12 mouse cellular contexts compared by ENCODE assay signal in the genomic region with DNA sequence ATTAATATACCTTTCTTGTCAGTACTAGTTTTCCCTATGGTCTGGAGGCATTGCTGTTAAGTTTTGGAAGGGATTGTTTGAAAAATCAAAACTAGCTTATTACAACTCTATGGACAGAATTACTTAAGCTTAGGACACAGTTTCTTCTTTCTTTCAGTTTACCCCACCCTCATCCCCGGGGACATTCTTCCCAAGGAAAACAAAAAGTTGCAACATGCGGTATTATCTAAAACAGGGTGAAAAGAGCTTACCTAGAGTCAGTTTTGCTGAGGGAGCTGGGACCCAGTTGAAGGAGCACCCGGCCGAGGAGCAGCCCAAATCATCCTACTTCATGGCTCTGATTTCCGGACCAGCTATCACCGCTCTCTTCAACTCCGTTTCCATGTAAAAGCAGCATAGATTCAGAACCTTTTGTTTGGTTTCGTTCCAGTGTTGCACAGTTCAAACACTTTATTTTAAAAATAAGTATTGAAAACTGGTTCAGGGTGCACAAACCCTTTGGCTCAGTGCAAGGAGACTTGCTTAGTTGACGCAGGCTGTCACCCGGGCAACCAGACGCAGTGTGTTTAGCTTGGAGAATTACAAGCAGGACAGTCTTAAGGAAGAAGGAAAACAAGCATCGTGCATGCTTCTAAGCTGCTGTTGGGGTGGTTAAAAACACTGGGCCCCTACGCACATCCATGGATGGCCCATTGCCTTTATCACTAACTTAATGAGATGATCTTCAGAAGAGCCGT. TPM values are rescaled to one million over a fixed set of nuclear protein-coding genes. Genes with fewer than 3 reads are reported as not detected.
DNase-seq lines count a peak whose midpoint lies in the region; ATAC-seq and TF ChIP-seq lines count a peak whose summit lies in the region.
"Had no signal": no experiment of that assay in that cellular context is flagged by ENCODE, and none has a peak within 500 bp of the region (broad histone marks: within the 10 kb centered on the region; RNA-seq: fewer than 3 reads in every experiment).

Map3k19 (minus strand) TSS at position 546 of the 737 bp plus-strand sequence.

- TF ChIP-seq POLR2A in olfactory bulb, adult 2 months (IDR thresholded peaks at IDR 0.05; ENCODE audit: insufficient read depth, low read depth, low read length), result no peak

- 64% methylated on average over 14 of the region's 14 CpGs for WGBS in lung, postnatal 0 days
- 29% methylated on average over 14 of the region's 14 CpGs for WGBS in olfactory bulb, adult 2 months

- no peak within 1 kb of the TSS for H3K9ac ChIP-seq in lung, postnatal 0 days (replicated peaks; ENCODE audit: low read depth)
- H3K9ac ChIP-seq: limb, embryonic 12.5 days had no signal

- H3K36me3 ChIP-seq in lung, postnatal 0 days (ENCODE audit: insufficient read depth, low read length), result no peaks in the 10 kb centered on the region
- H3K36me3 ChIP-seq: limb, embryonic 12.5 days had no signal

- no peak within 1 kb of the TSS for H3K4me3 ChIP-seq in lung, postnatal 0 days (ENCODE audit: low read depth, low read length)
- peak within 1 kb of the TSS; percentile 22; the same call in 1 of the 2 replicates for H3K4me3 ChIP-seq in olfactory bulb, adult 2 months (ENCODE audit: insufficient read depth, low read depth, low read length)
- H3K4me3 ChIP-seq: limb, embryonic 12.5 days had no signal

- no peak within 1 kb of the TSS for H3K27ac ChIP-seq in lung, postnatal 0 days (ENCODE audit: low read length)
- H3K27ac ChIP-seq in olfactory bulb, adult 2 months (ENCODE audit: insufficient read depth, low read depth, low read length), result peak within 1 kb of the TSS; percentile 62; the same call in 1 of the 2 replicates
- H3K27ac ChIP-seq: limb, embryonic 12.5 days had no signal

- no peaks in the 10 kb centered on the region for H3K4me1 ChIP-seq in lung, postnatal 0 days (ENCODE audit: insufficient read depth, low read depth, low read length)
- peaks cover 2% of the 10 kb centered on the region; the same call in 1 of the 2 replicates for H3K4me1 ChIP-seq in olfactory bulb, adult 2 months (ENCODE audit: control insufficient read depth, insufficient read depth, low read length)
- H3K4me1 ChIP-seq: limb, embryonic 12.5 days had no signal

- TF ChIP-seq CTCF in lung, postnatal 0 days (IDR thresholded peaks at IDR 0.05), result no peak
- no peak for TF ChIP-seq CTCF in olfactory bulb, adult 2 months (IDR thresholded peaks at IDR 0.05; ENCODE audit: insufficient read depth, low read depth, low read length)

- TF ChIP-seq EP300 in lung, postnatal 0 days (IDR thresholded peaks at IDR 0.05), result no peak

- peak; percentile 6 for DNase-seq in embryo, embryonic 10.5 days (ENCODE audit: low spot score)
- DNase-seq in embryo, embryonic 10 days (ENCODE audit: low spot score), result no peak
- peak; percentile 12 for DNase-seq in lung, postnatal 0 days (ENCODE audit: low spot score)
- no peak for DNase-seq in lung, postnatal 4 days
- DNase-seq in layer of hippocampus, adult 8-10 months (ENCODE audit: low spot score in 2 of 2), result peak; percentile 47 to 50
- no peak for DNase-seq in testis, postnatal 14 days (ENCODE audit: low spot score)
- DNase-seq: thymus, adult 18-20 months had no signal

- H3K4me2 ChIP-seq in lung, postnatal 0 days (replicated peaks; ENCODE audit: low read depth, low read length), result no peak within 1 kb of the TSS
- H3K4me2 ChIP-seq: limb, embryonic 12.5 days had no signal

- no peaks in the 10 kb centered on the region for H3K27me3 ChIP-seq in lung, postnatal 0 days (replicated peaks; ENCODE audit: insufficient read depth, low read length)
- H3K27me3 ChIP-seq: limb, embryonic 12.5 days had no signal

- H3K9me3 ChIP-seq in lung, postnatal 0 days (ENCODE audit: low read length), result peaks cover 4% of the 10 kb centered on the region; the same call in 1 of the 2 replicates

- no peak; the same call in 1 of the 2 replicates for ATAC-seq in lung, postnatal 0 days
- no peak for ATAC-seq in erythroblast, adult 5-6 weeks (replicated peaks; ENCODE audit: low FRiP score, poor library complexity, severe bottlenecking)
- ATAC-seq: intestine, postnatal 0 days had no signal

RNA-seq across cellular contexts. Expression of gene Map3k19, which starts in this region (rescaled TPM):
- 0.66 and 1.0 TPM in 2 replicates for polyA plus RNA-seq in lung, postnatal 0 days (2015; fragmentation: Nextera tagmentation; extraction: Ambion mirVana)
- total RNA-seq in layer of hippocampus, adult 8-10 months (2022), result 10 to 100 TPM in 1 of 4 experiments, 1 to 10 TPM in 3; 5.5 to 10.1 (median 8.4) TPM
- polyA plus RNA-seq in olfactory bulb, adult 2 months (2012; ENCODE audit: insufficient read depth, insufficient read length, low replicate concordance, missing spikeins), result not detected in 2 replicates
- total RNA-seq in erythroblast, adult 5-6 weeks (2015; ENCODE audit: low replicate concordance), result not detected in 2 replicates
- not detected in 2 replicates for total RNA-seq in erythroblast, adult 5-6 weeks (2017; ENCODE audit: low replicate concordance)
- polyA plus RNA-seq: heart, embryonic 14.5 days; intestine, postnatal 0 days; limb, embryonic 12.5 days had no signal

Comparison
In these comparisons a context has a peak if more than half of its experiments do, and no peak if none do; other contexts are left out.
1. RNA of gene Map3k19 (total RNA-seq): 5.5 to 10.1 TPM in layer of hippocampus, adult 8-10 months; not detected in erythroblast, adult 5-6 weeks; every median in the first group is over 4 times any median in the second.
2. DNase-seq: peak in embryo, embryonic 10.5 days (single experiment), lung, postnatal 0 days (single experiment) and layer of hippocampus, adult 8-10 months (2 of 2); none in embryo, embryonic 10 days (single experiment), lung, postnatal 4 days (0 of 2) and testis, postnatal 14 days (single experiment).